Mouse (Mus musculus) C2C12 (cell line): Measurements from ENCODE around the gene Gpr34.

Source experiments
- CEBPB ChIP-seq: IDR thresholded peaks from one replicate; pipeline ENCODE4 v1.6.1; 2011; ENCODE audit warnings: low read depth, mild to moderate bottlenecking, control low read depth, moderate library complexity
- CTCF ChIP-seq: IDR thresholded peaks from one replicate; pipeline ENCODE4 v1.5.1; 2011; ENCODE audit not compliant: control insufficient read depth, insufficient read depth, insufficient read length
- MAX ChIP-seq: IDR thresholded peaks from one replicate; pipeline ENCODE4 v1.6.1; 2011; ENCODE audit warnings: mild to moderate bottlenecking, control low read depth
- MYOG ChIP-seq: IDR thresholded peaks from one replicate; pipeline ENCODE4 v1.6.1; 2011; ENCODE audit not compliant: control insufficient read depth, insufficient read length; ENCODE audit errors: extremely low read depth
- USF1 ChIP-seq: IDR thresholded peaks from one replicate; pipeline ENCODE4 v1.6.1; 2011; ENCODE audit warnings: low read depth, mild to moderate bottlenecking, control low read depth, moderate library complexity

- TF ChIP-seq USF1 (no peak), CTCF (no peak), CEBPB (no peak), MAX (no peak), MYOG (no peak)
These were observed 19.8 kb upstream of the Gpr34 start for GRCm38 (mm10) chrX:13612115-13612514.
